Mouse (Mus musculus): ENCODE results near the gene Ift140. TPM values are rescaled to one million over a fixed set of nuclear protein-coding genes. Genes with fewer than 3 reads are reported as not detected.
A peak's percentile ranks its signal among the peaks of the same experiment; 100 is the strongest.

Ift140 gene
- polyA plus RNA-seq, 1 experiment from 2014 or later, result 16.9 TPM

DNA sequence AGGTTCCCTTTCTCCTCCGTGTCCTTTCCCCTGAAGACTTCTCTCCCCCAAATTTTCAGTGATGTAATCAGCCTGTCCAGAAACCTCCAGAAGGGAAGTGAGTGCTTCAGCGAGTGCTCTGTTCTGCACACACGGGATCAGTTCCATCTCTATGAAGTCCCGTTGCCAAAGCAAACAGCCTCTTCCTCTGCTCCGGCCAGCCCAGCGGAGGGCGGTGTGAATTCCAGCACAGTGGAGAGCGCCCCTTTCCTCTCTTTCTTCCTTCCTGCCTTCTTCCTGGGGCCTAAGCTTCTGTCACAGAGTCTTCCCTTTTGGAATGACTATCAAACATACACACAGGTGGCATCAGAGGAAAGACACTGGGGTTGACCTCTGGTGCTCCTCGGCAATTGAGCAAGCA lies 48.5 kb downstream of the Ift140 start:
- 67% methylated on average over 9 of the region's 9 CpGs for WGBS
- H3K9ac ChIP-seq (ENCODE audit: low read length), result no peak overlapping the region
- H3K27ac ChIP-seq (ENCODE audit: low read depth), result no peak overlapping the region
- H3K4me1 ChIP-seq (replicated peaks; ENCODE audit: control insufficient read depth, insufficient read depth, low read length), result no peaks in the 10 kb centered on the region
- no peak overlapping the region for H3K4me2 ChIP-seq (ENCODE audit: low read length)
- no peak overlapping the region for H3K4me3 ChIP-seq (ENCODE audit: low read depth, low read length)
- peaks cover 44% of the 10 kb centered on the region for H3K36me3 ChIP-seq (ENCODE audit: control insufficient read depth, insufficient read depth, low read length)
- DNase-seq (ENCODE audit: low spot score) (no peak), ATAC-seq (replicated peaks; ENCODE audit: low FRiP score, low TSS enrichment, low read depth) (no peak)
- no peaks in the 10 kb centered on the region for H3K27me3 ChIP-seq (replicated peaks; ENCODE audit: control insufficient read depth, insufficient read depth, low read length)
- no peaks in the 10 kb centered on the region for H3K9me3 ChIP-seq (ENCODE audit: control insufficient read depth, low read length)

- no peak overlapping the region for H3K9ac ChIP-seq (ENCODE audit: low read length)
- no peaks in the 10 kb centered on the region for H3K9me3 ChIP-seq (ENCODE audit: control insufficient read depth, low read length)
- no peak for DNase-seq (ENCODE audit: low spot score)
- H3K27ac ChIP-seq (ENCODE audit: low read depth), result no peak overlapping the region
- WGBS, result 83% methylated on average over 3 of the region's 3 CpGs
- H3K4me2 ChIP-seq (ENCODE audit: low read length), result no peak overlapping the region
- H3K27me3 ChIP-seq (replicated peaks; ENCODE audit: control insufficient read depth, insufficient read depth, low read length), result no peaks in the 10 kb centered on the region
- ATAC-seq (replicated peaks; ENCODE audit: low FRiP score, low TSS enrichment, low read depth), result no peak
- H3K4me1 ChIP-seq (replicated peaks; ENCODE audit: control insufficient read depth, insufficient read depth, low read length), result no peaks in the 10 kb centered on the region
- H3K36me3 ChIP-seq (ENCODE audit: control insufficient read depth, insufficient read depth, low read length), result peaks cover 43% of the 10 kb centered on the region
- no peak overlapping the region for H3K4me3 ChIP-seq (ENCODE audit: low read depth, low read length)
These were observed 49.3 kb downstream of the Ift140 start for GRCm38 (mm10) chr17:25065189-25065588.

DNA sequence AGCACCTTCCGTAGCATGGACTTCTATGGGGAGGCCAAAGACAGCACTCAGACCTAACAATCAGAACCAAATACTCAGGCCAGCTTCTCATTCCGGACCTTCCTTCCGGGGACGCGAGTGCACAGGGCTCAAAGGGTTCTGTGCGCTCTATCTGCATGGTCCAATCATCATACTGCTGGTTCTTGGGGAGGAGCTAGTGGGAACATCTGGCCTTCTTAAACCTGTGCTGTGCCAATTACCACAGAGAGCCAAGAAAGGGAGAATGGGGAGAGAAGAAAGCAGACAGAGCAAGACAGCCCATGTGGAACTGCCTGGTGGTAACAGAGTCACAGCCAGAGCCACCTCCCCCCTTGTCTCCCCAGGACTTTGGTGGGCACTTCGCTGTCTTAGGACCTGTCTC lies 50.7 kb downstream of the Ift140 start:
- Histone ChIP-seq H3K9me3 (ENCODE audit: control insufficient read depth, low read length) (no peaks in the 10 kb centered on the region), H3K27ac (ENCODE audit: low read depth) (no peak overlapping the region), H3K9ac (ENCODE audit: low read length) (no peak overlapping the region), H3K4me1 (replicated peaks; ENCODE audit: control insufficient read depth, insufficient read depth, low read length) (no peaks in the 10 kb centered on the region), H3K4me2 (ENCODE audit: low read length) (no peak overlapping the region), H3K36me3 (ENCODE audit: control insufficient read depth, insufficient read depth, low read length) (peaks cover 38% of the 10 kb centered on the region), H3K27me3 (replicated peaks; ENCODE audit: control insufficient read depth, insufficient read depth, low read length) (no peaks in the 10 kb centered on the region), H3K4me3 (ENCODE audit: low read depth, low read length) (no peak overlapping the region)
- ATAC-seq (replicated peaks; ENCODE audit: low FRiP score, low TSS enrichment, low read depth) (no peak), DNase-seq (ENCODE audit: low spot score) (no peak)
- WGBS, result 91% methylated on average over 7 of the region's 7 CpGs

DNA sequence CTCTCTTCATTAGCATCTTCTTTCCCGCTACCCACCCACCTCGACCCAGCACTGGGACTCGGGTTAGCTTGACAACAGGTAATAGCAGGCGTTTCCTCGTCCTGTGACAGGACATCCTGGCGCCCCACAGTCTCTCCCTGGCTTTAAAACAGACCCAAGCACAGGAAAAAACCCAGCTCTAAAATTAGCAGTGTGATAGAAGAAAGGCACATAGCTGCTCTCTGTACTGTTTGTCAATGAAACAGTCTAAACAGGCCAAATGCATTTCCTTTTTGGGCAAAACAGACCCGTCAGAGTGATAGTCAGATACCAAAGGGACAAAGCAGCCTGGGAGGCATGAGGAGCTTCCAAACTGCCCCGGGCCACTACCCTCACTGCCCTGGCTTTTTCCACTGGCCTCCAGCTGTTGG lies 51.6 kb downstream of the Ift140 start:
- DNase-seq (ENCODE audit: low spot score) (no peak), ATAC-seq (replicated peaks; ENCODE audit: low FRiP score, low TSS enrichment, low read depth) (no peak)
- 69% methylated on average over 8 of the region's 8 CpGs for WGBS
- Histone ChIP-seq H3K36me3 (ENCODE audit: control insufficient read depth, insufficient read depth, low read length) (peaks cover 32% of the 10 kb centered on the region), H3K9me3 (ENCODE audit: control insufficient read depth, low read length) (no peaks in the 10 kb centered on the region), H3K27ac (ENCODE audit: low read depth) (no peak overlapping the region), H3K9ac (ENCODE audit: low read length) (no peak overlapping the region), H3K27me3 (replicated peaks; ENCODE audit: control insufficient read depth, insufficient read depth, low read length) (no peaks in the 10 kb centered on the region), H3K4me1 (replicated peaks; ENCODE audit: control insufficient read depth, insufficient read depth, low read length) (no peaks in the 10 kb centered on the region), H3K4me2 (ENCODE audit: low read length) (no peak overlapping the region), H3K4me3 (ENCODE audit: low read depth, low read length) (no peak overlapping the region)

DNA sequence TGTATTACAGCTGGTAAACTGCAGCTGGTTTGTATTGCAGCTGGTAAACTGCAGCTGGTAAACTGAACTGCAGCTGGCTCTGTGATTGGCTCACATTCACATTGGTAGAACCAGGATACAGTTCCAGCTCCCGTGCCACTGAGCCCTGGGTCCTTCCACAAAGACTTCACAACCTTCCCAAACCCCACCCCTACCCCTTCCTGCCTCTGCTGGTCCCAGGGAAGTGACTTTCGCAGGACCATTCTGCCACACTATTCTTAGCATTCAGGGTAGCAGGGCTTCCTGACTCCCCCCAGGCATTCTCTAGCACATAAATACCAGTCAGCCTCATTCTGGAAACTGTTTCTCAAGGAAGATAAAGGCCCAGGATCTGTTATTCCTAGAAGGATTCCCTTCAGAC lies 52.8 kb downstream of the Ift140 start:
- peak overlapping the region; percentile 40; the same call in 1 of the 2 replicates for H3K27ac ChIP-seq (ENCODE audit: low read depth)
- no peaks in the 10 kb centered on the region for H3K27me3 ChIP-seq (replicated peaks; ENCODE audit: control insufficient read depth, insufficient read depth, low read length)
- no peak for DNase-seq (ENCODE audit: low spot score)
- 57% methylated on average over 2 of the region's 2 CpGs for WGBS
- no peak for ATAC-seq (replicated peaks; ENCODE audit: low FRiP score, low TSS enrichment, low read depth)
- H3K36me3 ChIP-seq (ENCODE audit: control insufficient read depth, insufficient read depth, low read length), result peaks cover 39% of the 10 kb centered on the region
- no peak overlapping the region for H3K4me3 ChIP-seq (ENCODE audit: low read depth, low read length)
- no peaks in the 10 kb centered on the region for H3K9me3 ChIP-seq (ENCODE audit: control insufficient read depth, low read length)
- H3K4me2 ChIP-seq (ENCODE audit: low read length), result no peak overlapping the region
- no peaks in the 10 kb centered on the region for H3K4me1 ChIP-seq (replicated peaks; ENCODE audit: control insufficient read depth, insufficient read depth, low read length)
- no peak overlapping the region for H3K9ac ChIP-seq (ENCODE audit: low read length)

- DNase-seq (ENCODE audit: low spot score), result no peak
- H3K4me3 ChIP-seq (ENCODE audit: low read depth, low read length), result no peak overlapping the region
- 95% methylated on average over 4 of the region's 4 CpGs for WGBS
- H3K36me3 ChIP-seq (ENCODE audit: control insufficient read depth, insufficient read depth, low read length), result peaks cover 17% of the 10 kb centered on the region; the same call in 1 of the 2 replicates
- H3K27me3 ChIP-seq (replicated peaks; ENCODE audit: control insufficient read depth, insufficient read depth, low read length), result no peaks in the 10 kb centered on the region
- H3K4me2 ChIP-seq (ENCODE audit: low read length), result no peak overlapping the region
- H3K4me1 ChIP-seq (replicated peaks; ENCODE audit: control insufficient read depth, insufficient read depth, low read length), result peaks cover 24% of the 10 kb centered on the region
- H3K9ac ChIP-seq (ENCODE audit: low read length), result no peak overlapping the region
- H3K9me3 ChIP-seq (ENCODE audit: control insufficient read depth, low read length), result no peaks in the 10 kb centered on the region
- no peak overlapping the region for H3K27ac ChIP-seq (ENCODE audit: low read depth)
- ATAC-seq (replicated peaks; ENCODE audit: low FRiP score, low TSS enrichment, low read depth), result no peak
These were observed 61.0 kb downstream of the Ift140 start for GRCm38 (mm10) chr17:25076906-25077305.

GRCm38 (mm10) chr17:25077771-25078372 lies 62.0 kb downstream of the Ift140 start:
- Histone ChIP-seq H3K4me3 (ENCODE audit: low read depth, low read length) (peak overlapping the region; percentile 31; the same call in 1 of the 2 replicates), H3K36me3 (ENCODE audit: control insufficient read depth, insufficient read depth, low read length) (peaks cover 12% of the 10 kb centered on the region; the same call in 1 of the 2 replicates), H3K4me1 (replicated peaks; ENCODE audit: control insufficient read depth, insufficient read depth, low read length) (peaks cover 33% of the 10 kb centered on the region), H3K9me3 (ENCODE audit: control insufficient read depth, low read length) (no peaks in the 10 kb centered on the region), H3K27ac (ENCODE audit: low read depth) (peak overlapping the region; percentile 8), H3K27me3 (replicated peaks; ENCODE audit: control insufficient read depth, insufficient read depth, low read length) (no peaks in the 10 kb centered on the region), H3K4me2 (ENCODE audit: low read length) (peak overlapping the region; percentile 49), H3K9ac (ENCODE audit: low read length) (no peak overlapping the region)
- DNase-seq (ENCODE audit: low spot score), result no peak
- WGBS, result 57% methylated on average over 13 of the region's 13 CpGs
- no peak for ATAC-seq (replicated peaks; ENCODE audit: low FRiP score, low TSS enrichment, low read depth)

- H3K27ac ChIP-seq (ENCODE audit: low read depth), result peak overlapping the region; percentile 98
- peak overlapping the region; percentile 49 for H3K4me2 ChIP-seq (ENCODE audit: low read length)
- peak overlapping the region; percentile 31 for H3K4me3 ChIP-seq (ENCODE audit: low read depth, low read length)
- H3K27me3 ChIP-seq (replicated peaks; ENCODE audit: control insufficient read depth, insufficient read depth, low read length), result no peaks in the 10 kb centered on the region
- peaks cover 48% of the 10 kb centered on the region for H3K4me1 ChIP-seq (replicated peaks; ENCODE audit: control insufficient read depth, insufficient read depth, low read length)
- peaks cover 9% of the 10 kb centered on the region; the same call in 1 of the 2 replicates for H3K36me3 ChIP-seq (ENCODE audit: control insufficient read depth, insufficient read depth, low read length)
- peak overlapping the region; percentile 27; the same call in 1 of the 2 replicates for H3K9ac ChIP-seq (ENCODE audit: low read length)
- H3K9me3 ChIP-seq (ENCODE audit: control insufficient read depth, low read length), result no peaks in the 10 kb centered on the region
- no peak for ATAC-seq (replicated peaks; ENCODE audit: low FRiP score, low TSS enrichment, low read depth)
- 83% methylated on average over 13 of the region's 13 CpGs for WGBS
- no peak for DNase-seq (ENCODE audit: low spot score)
These were observed 64.3 kb downstream of the Ift140 start for GRCm38 (mm10) chr17:25080210-25080609.

DNA sequence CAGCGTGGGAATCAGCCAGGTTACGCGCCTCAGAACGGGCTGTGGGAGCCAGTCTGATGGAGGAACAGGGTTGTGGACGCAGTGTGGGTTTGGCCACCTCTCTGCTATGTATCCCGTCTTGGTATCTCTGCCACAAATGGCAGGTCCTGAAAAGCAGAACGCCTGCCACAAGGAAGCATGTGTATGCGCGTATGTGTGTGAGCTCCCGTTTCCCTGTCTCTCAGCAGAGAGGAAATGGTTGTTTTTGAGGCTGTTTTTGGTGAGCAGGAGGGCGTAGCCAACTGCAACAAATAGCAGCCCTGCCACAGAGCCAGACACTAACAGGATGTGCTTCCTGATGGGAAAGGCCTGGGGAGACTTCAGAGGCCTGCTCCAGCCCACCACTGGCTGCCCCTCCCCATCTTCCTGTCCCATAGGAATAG lies 65.1 kb downstream of the Ift140 start:
- DNase-seq (ENCODE audit: low spot score) (peak; percentile 57), ATAC-seq (replicated peaks; ENCODE audit: low FRiP score, low TSS enrichment, low read depth) (no peak)
- peak overlapping the region; percentile 31 for H3K4me3 ChIP-seq (ENCODE audit: low read depth, low read length)
- peaks cover 9% of the 10 kb centered on the region; the same call in 1 of the 2 replicates for H3K36me3 ChIP-seq (ENCODE audit: control insufficient read depth, insufficient read depth, low read length)
- 35% methylated on average over 11 of the region's 11 CpGs for WGBS
- no peaks in the 10 kb centered on the region for H3K27me3 ChIP-seq (replicated peaks; ENCODE audit: control insufficient read depth, insufficient read depth, low read length)
- peaks cover 48% of the 10 kb centered on the region for H3K4me1 ChIP-seq (replicated peaks; ENCODE audit: control insufficient read depth, insufficient read depth, low read length)
- peak overlapping the region; percentile 27 for H3K9ac ChIP-seq (ENCODE audit: low read length)
- peak overlapping the region; percentile 98 for H3K27ac ChIP-seq (ENCODE audit: low read depth)
- peak overlapping the region; percentile 49 for H3K4me2 ChIP-seq (ENCODE audit: low read length)
- H3K9me3 ChIP-seq (ENCODE audit: control insufficient read depth, low read length), result no peaks in the 10 kb centered on the region

Measured in intestine, embryonic 14.5 days (tissue).